Mouse (Mus musculus) ovary, postnatal 14 days (tissue): Measurements from ENCODE around the gene Bcl7b.

Experiments used
- DNase-seq: peaks from one replicate; pipeline ENCODE4 v3.0.0; 2022; ENCODE audit warnings: low spot score

Bcl7b gene

GRCm38 (mm10) chr5:135169479-135169878 lies 1.4 kb downstream of the Bcl7b start:
- DNase-seq = no peak

- no peak for DNase-seq
These were observed 3.7 kb downstream of the Bcl7b start for GRCm38 (mm10) chr5:135171688-135172220.

- DNase-seq = no peak
These were observed 4.9 kb downstream of the Bcl7b start for GRCm38 (mm10) chr5:135172986-135173385.

GRCm38 (mm10) chr5:135175086-135175485 lies 7.0 kb downstream of the Bcl7b start:
- no peak for DNase-seq

- DNase-seq = no peak
These were observed 10.4 kb downstream of the Bcl7b start for GRCm38 (mm10) chr5:135178523-135178922.

- DNase-seq = no peak
These were observed 10.9 kb downstream of the Bcl7b start for GRCm38 (mm10) chr5:135178996-135179395.

GRCm38 (mm10) chr5:135179616-135180015 lies 11.5 kb downstream of the Bcl7b start:
- no peak for DNase-seq

- no peak for DNase-seq
These were observed 12.7 kb downstream of the Bcl7b start for GRCm38 (mm10) chr5:135180796-135181195.

- no peak for DNase-seq
These were observed 13.7 kb downstream of the Bcl7b start for GRCm38 (mm10) chr5:135181776-135182175.

- no peak for DNase-seq
These were observed 15.2 kb downstream of the Bcl7b start for GRCm38 (mm10) chr5:135183131-135183861.

- DNase-seq = no peak
These were observed 16.9 kb downstream of the Bcl7b start for GRCm38 (mm10) chr5:135185016-135185415.

GRCm38 (mm10) chr5:135185596-135185995 lies 17.5 kb downstream of the Bcl7b start:
- no peak for DNase-seq

- DNase-seq = no peak
These were observed 18.1 kb downstream of the Bcl7b start for GRCm38 (mm10) chr5:135186231-135186620.

- DNase-seq = peak; percentile 95
These were observed 18.7 kb downstream of the Bcl7b start, which contains the start of gene Baz1b for GRCm38 (mm10) chr5:135186621-135187348. Gene Baz1b, plus strand, starts transcription at chr5:135187264.

- DNase-seq = peak; percentile 32
These were observed 19.5 kb downstream of the Bcl7b start for GRCm38 (mm10) chr5:135187349-135188213.

- no peak for DNase-seq
These were observed 20.1 kb downstream of the Bcl7b start for GRCm38 (mm10) chr5:135188214-135188554.

GRCm38 (mm10) chr5:135189281-135190022 lies 21.4 kb downstream of the Bcl7b start:
- DNase-seq = no peak

GRCm38 (mm10) chr5:135191620-135192019 lies 23.5 kb downstream of the Bcl7b start:
- DNase-seq = peak; percentile 69

- DNase-seq = no peak
These were observed 24.3 kb downstream of the Bcl7b start for GRCm38 (mm10) chr5:135192431-135192830.

- no peak for DNase-seq
These were observed 28.3 kb downstream of the Bcl7b start for GRCm38 (mm10) chr5:135196367-135196766.

GRCm38 (mm10) chr5:135202763-135203162 lies 34.7 kb downstream of the Bcl7b start:
- no peak for DNase-seq

GRCm38 (mm10) chr5:135208197-135208596 lies 40.1 kb downstream of the Bcl7b start:
- no peak for DNase-seq
